Mouse (Mus musculus) MEL (cell line): ENCODE measurements at regions not wholly inside any gene's neighbourhood (a gene's known extent, or its start where the extent isn't known, plus 50 kb on each side); places are given as distances from the start of the nearest gene placed in this dataset.

Source experiments
- DNase-seq: peaks from one replicate; pipeline ENCODE4 v3.0.0; 2011; ENCODE audit warnings: low read depth, low spot score
- H3K27ac ChIP-seq: 2 replicates; pipeline ENCODE4 v1.5.1; 2012; ENCODE audit warnings: low read depth, mild to moderate bottlenecking, control low read depth, low read length, moderate library complexity; ENCODE audit not compliant: control insufficient read depth
- H3K27me3 ChIP-seq, 2 experiments: fragments of 150-350 bp in 1 of 2; sonication (generic) in 1 of 2; 2 replicates each; pipeline ENCODE4 v1.6.1; 2012; ENCODE audit warnings: low read length in 2 of 2, mild to moderate bottlenecking in 2 of 2, improper control_type of control experiment in 1 of 2, moderate library complexity in 1 of 2; ENCODE audit not compliant: insufficient read depth in 2 of 2, control insufficient read depth in 1 of 2
- H3K36me3 ChIP-seq, 2 experiments: 2 replicates each; pipeline ENCODE4 v1.6.1; 2012 to 2014; ENCODE audit warnings: low read length in 2 of 2, improper control_type of control experiment in 1 of 2, inconsistent platforms in 1 of 2, mild to moderate bottlenecking in 1 of 2; ENCODE audit not compliant: insufficient read depth in 2 of 2, control insufficient read depth in 1 of 2
- H3K4me1 ChIP-seq, 2 experiments: fragments of 150-350 bp in 1 of 2; sonication (generic) in 1 of 2; 2 replicates each; pipeline ENCODE4 v1.6.1; 2012; ENCODE audit warnings: low read length in 2 of 2, improper control_type of control experiment in 1 of 2, mild to moderate bottlenecking in 1 of 2; ENCODE audit not compliant: insufficient read depth in 2 of 2, control insufficient read depth in 1 of 2
- H3K4me3 ChIP-seq, 2 experiments: fragments of 150-350 bp in 1 of 2; sonication (generic) in 1 of 2; 2 replicates each; pipeline ENCODE4 v1.5.1; 2012; ENCODE audit warnings: low read depth in 2 of 2, low read length in 2 of 2, mild to moderate bottlenecking in 2 of 2, moderate library complexity in 2 of 2, control low read depth in 1 of 2, improper control_type of control experiment in 1 of 2; ENCODE audit not compliant: control insufficient read depth in 1 of 2, insufficient read depth in 1 of 2
- H3K79me2 ChIP-seq: 2 replicates; pipeline ENCODE4 v1.6.1; 2012; ENCODE audit warnings: mild to moderate bottlenecking, low read length, moderate library complexity; ENCODE audit not compliant: control insufficient read depth, poor library complexity, insufficient read depth
- H3K9ac ChIP-seq: 2 replicates; pipeline ENCODE4 v1.6.1; 2012; ENCODE audit warnings: low read depth, mild to moderate bottlenecking, control low read depth, low read length, moderate library complexity; ENCODE audit not compliant: control insufficient read depth, poor library complexity, severe bottlenecking
- H3K9me3 ChIP-seq: fragments of 150-350 bp; sonication (generic); replicated peaks from 2 replicates; pipeline ENCODE4 v1.6.1; 2012; ENCODE audit warnings: mild to moderate bottlenecking, low read length, improper control_type of control experiment, moderate library complexity; ENCODE audit not compliant: insufficient read depth
- CTCF ChIP-seq, 3 experiments: IDR thresholded peaks in 2 of 3; conservative IDR thresholded peaks in 1 of 3; 2 replicates each; pipeline ENCODE4 v1.5.1; 2011 to 2012; ENCODE audit warnings: low read length in 3 of 3, low read depth in 2 of 3, mild to moderate bottlenecking in 2 of 3, improper control_type of control experiment in 1 of 3, inconsistent platforms in 1 of 3, mixed read lengths in 1 of 3, moderate library complexity in 1 of 3; ENCODE audit not compliant: control insufficient read depth in 1 of 3, insufficient read depth in 1 of 3, poor library complexity in 1 of 3, severe bottlenecking in 1 of 3
- ELF1 ChIP-seq: IDR thresholded peaks from 2 replicates; pipeline ENCODE4 v1.6.1; 2014; ENCODE audit warnings: low read depth, mild to moderate bottlenecking, inconsistent platforms, low read length, improper control_type of control experiment, moderate library complexity
- EP300 ChIP-seq, 2 experiments: IDR thresholded peaks; 2 replicates each; pipeline ENCODE4 v1.6.1; 2011; ENCODE audit warnings: improper control_type of control experiment in 2 of 2, low read length in 2 of 2, low read depth in 1 of 2, mild to moderate bottlenecking in 1 of 2
- GATA1 ChIP-seq: IDR thresholded peaks from 2 replicates; pipeline ENCODE4 v1.6.1; 2011; ENCODE audit warnings: low read depth, low read length, improper control_type of control experiment
- MAX ChIP-seq: IDR thresholded peaks from 2 replicates; pipeline ENCODE4 v1.6.1; 2011; ENCODE audit warnings: low read length, improper control_type of control experiment
- MXI1 ChIP-seq: IDR thresholded peaks from 2 replicates; pipeline ENCODE4 v1.6.1; 2011; ENCODE audit warnings: mild to moderate bottlenecking, low read depth, low read length, improper control_type of control experiment
- MYC ChIP-seq: IDR thresholded peaks from 2 replicates; pipeline ENCODE4 v1.6.1; 2011; ENCODE audit warnings: low read depth, mild to moderate bottlenecking, low read length, improper control_type of control experiment, moderate library complexity
- NELFE ChIP-seq: IDR thresholded peaks from 2 replicates; pipeline ENCODE4 v1.6.1; 2011; ENCODE audit warnings: low read depth, low read length, improper control_type of control experiment
- POLR2A ChIP-seq, 2 experiments: IDR thresholded peaks; 2 replicates each; pipeline ENCODE4 v1.6.1; 2011 to 2012; ENCODE audit warnings: low read length in 2 of 2, mild to moderate bottlenecking in 2 of 2, control low read depth in 1 of 2, improper control_type of control experiment in 1 of 2, low read depth in 1 of 2, moderate library complexity in 1 of 2; ENCODE audit not compliant: control insufficient read depth in 1 of 2, insufficient read depth in 1 of 2, poor library complexity in 1 of 2
- POLR2AphosphoS2 ChIP-seq: IDR thresholded peaks from 2 replicates; pipeline ENCODE4 v1.6.1; 2011; ENCODE audit warnings: low read length, improper control_type of control experiment
- POLR2AphosphoS5 ChIP-seq: IDR thresholded peaks from 2 replicates; pipeline ENCODE4 v1.6.1; 2012; ENCODE audit warnings: low read depth, borderline replicate concordance, mild to moderate bottlenecking, inconsistent platforms, low read length, moderate library complexity, mixed read lengths
- RAD21 ChIP-seq: IDR thresholded peaks from 2 replicates; pipeline ENCODE4 v1.6.1; 2011; ENCODE audit warnings: mild to moderate bottlenecking, low read depth, low read length, improper control_type of control experiment
- RCOR1 ChIP-seq: IDR thresholded peaks from 2 replicates; pipeline ENCODE4 v1.6.1; 2012; ENCODE audit warnings: low read depth, mild to moderate bottlenecking, inconsistent platforms, low read length, improper control_type of control experiment
- SMC3 ChIP-seq: IDR thresholded peaks from 2 replicates; pipeline ENCODE4 v1.6.1; 2011; ENCODE audit warnings: low read depth, low read length, improper control_type of control experiment
- TAL1 ChIP-seq: IDR thresholded peaks from 2 replicates; pipeline ENCODE4 v1.6.1; 2012; ENCODE audit warnings: mild to moderate bottlenecking, inconsistent platforms, low read length, moderate library complexity, mixed read lengths
- TBP ChIP-seq: IDR thresholded peaks from 2 replicates; pipeline ENCODE4 v1.8.0; 2011; ENCODE audit warnings: low read depth, low read length, improper control_type of control experiment
- USF1 ChIP-seq: IDR thresholded peaks from 2 replicates; pipeline ENCODE4 v1.6.1; 2014; ENCODE audit warnings: low read depth, mild to moderate bottlenecking, inconsistent platforms, low read length, improper control_type of control experiment, moderate library complexity
- ZC3H11A ChIP-seq: IDR thresholded peaks from 2 replicates; pipeline ENCODE4 v1.6.1; 2012; ENCODE audit warnings: low read depth, mild to moderate bottlenecking, inconsistent platforms, low read length, improper control_type of control experiment
- ZKSCAN1 ChIP-seq: IDR thresholded peaks from 2 replicates; pipeline ENCODE4 v1.6.1; 2012; ENCODE audit warnings: low read depth, mild to moderate bottlenecking, inconsistent platforms, low read length, improper control_type of control experiment, moderate library complexity
- ZNF384 ChIP-seq: IDR thresholded peaks from 2 replicates; pipeline ENCODE4 v1.6.1; 2012; ENCODE audit warnings: low read depth, mild to moderate bottlenecking, inconsistent platforms, low read length, improper control_type of control experiment

DNA sequence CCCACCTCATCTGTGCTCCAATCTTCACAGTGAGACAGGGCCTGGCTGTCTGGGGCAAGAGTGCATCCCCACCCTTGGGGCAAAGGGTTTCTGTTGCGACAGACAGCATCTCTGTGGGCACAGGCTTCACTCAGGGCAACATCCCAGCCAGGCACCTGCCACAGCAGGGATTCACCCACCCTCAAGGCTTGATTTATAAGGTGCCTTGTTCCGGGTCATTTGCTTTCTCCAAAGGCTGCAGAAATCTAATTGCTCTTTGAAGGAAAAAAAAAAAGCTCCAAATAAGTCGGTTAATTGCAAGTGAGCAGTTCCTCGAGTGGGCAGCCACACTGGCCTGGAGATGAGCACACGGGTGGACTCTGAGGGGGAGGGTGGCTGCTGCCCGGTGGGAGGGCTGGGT, 61.5 kb upstream of the Nkx1-1 start:
- no peak for DNase-seq
- no peaks in the 10 kb centered on the region; a peak in 2 of 4 replicates for H3K27me3 ChIP-seq
- TF ChIP-seq ZC3H11A: no peak
- TF ChIP-seq POLR2AphosphoS5: no peak
- TF ChIP-seq MXI1: no peak
- TF ChIP-seq ZKSCAN1: no peak
- no peak for TF ChIP-seq POLR2A (IDR thresholded peaks at IDR 0.05; ENCODE audit: control insufficient read depth in 1 of 2, insufficient read depth in 1 of 2, low read depth in 1 of 2, low read length in 2 of 2, poor library complexity in 1 of 2)
- TF ChIP-seq GATA1: no peak
- no peak for TF ChIP-seq TAL1
- no peak for TF ChIP-seq ZNF384
- TF ChIP-seq ELF1: no peak
- TF ChIP-seq NELFE: no peak
- no peaks in the 10 kb centered on the region for H3K9me3 ChIP-seq
- no peaks in the 10 kb centered on the region for H3K79me2 ChIP-seq
- H3K4me3 ChIP-seq: no peak overlapping the region
- H3K9ac ChIP-seq: no peak overlapping the region
- no peak overlapping the region for H3K27ac ChIP-seq
- H3K4me1 ChIP-seq: no peaks in the 10 kb centered on the region
- H3K36me3 ChIP-seq: no peaks in the 10 kb centered on the region

DNA sequence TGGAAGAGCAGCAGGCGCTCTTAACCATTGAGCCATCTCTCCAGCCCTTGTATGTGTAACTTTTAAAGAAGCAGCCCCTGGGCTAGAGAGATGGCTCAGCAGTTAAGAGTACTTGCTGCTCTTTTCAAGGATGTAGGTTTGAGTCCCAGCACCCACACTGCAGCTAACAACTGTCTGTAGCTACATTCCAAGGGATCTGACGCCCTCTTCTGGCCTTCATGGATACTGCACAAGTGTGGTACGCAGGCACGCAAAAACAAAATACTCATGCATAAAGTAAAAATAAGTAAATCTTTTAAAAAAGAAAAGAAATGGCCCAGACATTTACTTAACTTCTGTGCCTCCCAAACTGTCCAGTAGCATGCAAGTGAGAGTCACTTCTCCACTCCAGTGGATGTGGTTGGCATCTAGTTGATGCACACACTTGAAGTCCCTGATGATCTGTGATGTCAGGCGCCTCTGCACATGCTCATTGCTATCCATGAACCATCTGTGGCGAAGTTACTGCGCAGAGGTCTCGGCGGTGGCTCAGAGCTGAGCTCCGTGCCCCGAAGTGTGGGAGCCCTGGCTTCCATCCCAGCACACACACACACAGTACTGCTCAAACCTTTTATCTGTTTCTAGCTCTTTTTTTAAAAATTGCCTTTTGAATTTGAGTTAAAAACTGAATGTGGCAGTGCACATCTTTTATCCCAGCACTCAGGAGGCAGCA, 59.0 kb upstream of the Nkx1-1 start:
- H3K9me3 ChIP-seq: no peaks in the 10 kb centered on the region
- no peaks in the 10 kb centered on the region for H3K4me1 ChIP-seq
- peak; percentile 14 for DNase-seq
- H3K27ac ChIP-seq: no peak overlapping the region
- no peak overlapping the region for H3K9ac ChIP-seq
- peaks cover 0 to 2% of the 10 kb centered on the region in 2 experiments for H3K27me3 ChIP-seq
- no peaks in the 10 kb centered on the region for H3K79me2 ChIP-seq
- no peaks in the 10 kb centered on the region for H3K36me3 ChIP-seq
- no peak overlapping the region for H3K4me3 ChIP-seq
- no peak for TF ChIP-seq RCOR1
- no peak for TF ChIP-seq MAX
- TF ChIP-seq USF1: no peak
- TF ChIP-seq RAD21: peak; percentile 20
- TF ChIP-seq MYC: no peak
- peak; percentile 9; the same call in 1 of the 2 replicates for TF ChIP-seq SMC3
- peak; percentile 37 to 43 (median 42); a peak in 5 of 6 replicates for TF ChIP-seq CTCF (IDR thresholded peaks at IDR 0.05 in 2 of 3, conservative IDR thresholded peaks at IDR 0.05 in 1 of 3; ENCODE audit: control insufficient read depth in 1 of 3, insufficient read depth in 1 of 3, low read depth in 2 of 3, low read length in 3 of 3, poor library complexity in 1 of 3, severe bottlenecking in 1 of 3)
- TF ChIP-seq ZKSCAN1: no peak
- TF ChIP-seq POLR2AphosphoS2: no peak
- TF ChIP-seq EP300 (IDR thresholded peaks at IDR 0.05; ENCODE audit: low read depth in 1 of 2, low read length in 2 of 2): no peak
- TF ChIP-seq TBP: no peak
